Mouse (Mus musculus): Measurements from ENCODE around the gene Zzef1.
"Not testable (repeated sequence)": the region's sequence is repeated elsewhere in the genome, so short reads cannot be mapped to it uniquely, and the experiment has no call there.

Gene Zzef1

DNA sequence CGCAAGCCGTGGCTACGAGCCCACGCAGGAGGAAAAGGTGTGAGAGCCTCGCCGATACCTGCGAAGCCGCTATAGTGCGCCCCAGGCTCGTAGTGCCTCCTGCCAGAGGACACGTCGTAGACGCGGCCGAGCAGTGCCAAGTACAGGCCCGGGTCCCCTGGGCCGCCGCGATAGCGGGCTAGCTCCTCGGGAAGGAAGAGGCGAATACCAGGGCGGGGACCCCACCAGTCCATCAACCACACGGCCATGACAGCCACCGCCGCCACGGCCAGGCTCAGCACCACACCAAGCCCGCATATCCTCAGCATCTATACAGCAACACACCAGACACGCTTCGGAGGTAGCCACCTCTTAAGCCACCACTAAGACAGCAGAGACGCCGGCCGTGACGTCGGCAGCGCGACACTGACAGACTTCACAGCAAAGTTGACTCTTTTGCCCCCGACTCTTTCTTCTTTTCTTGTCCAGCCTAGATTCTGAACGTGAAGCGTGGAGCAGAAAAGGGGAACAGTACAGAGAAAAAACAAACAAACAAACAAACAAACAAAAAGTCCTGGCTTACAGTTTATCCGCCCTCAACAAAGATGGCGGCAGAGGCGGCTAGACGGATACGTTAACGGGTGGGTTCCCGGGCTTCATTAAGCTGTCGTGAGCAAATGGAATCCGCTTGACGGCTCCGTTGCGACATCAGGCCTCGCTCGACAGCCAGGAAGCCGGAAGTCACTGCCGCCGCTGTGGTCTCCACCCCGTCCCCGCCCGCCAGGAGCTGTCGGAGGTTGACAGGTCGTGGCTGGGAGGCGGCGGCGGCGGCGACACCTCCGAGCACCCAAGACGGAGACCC lies at the start of gene Zzef1, which contains the start of gene Cyb5d2:
TSS of gene Zzef1 (plus strand) at position 772 of the 841 bp plus-strand sequence.
TSS of gene Cyb5d2 (minus strand) at position 688 of the 841 bp plus-strand sequence.
- DNase-seq (ENCODE audit: low spot score in 2 of 2) = peak; percentile 95 to 97

DNA sequence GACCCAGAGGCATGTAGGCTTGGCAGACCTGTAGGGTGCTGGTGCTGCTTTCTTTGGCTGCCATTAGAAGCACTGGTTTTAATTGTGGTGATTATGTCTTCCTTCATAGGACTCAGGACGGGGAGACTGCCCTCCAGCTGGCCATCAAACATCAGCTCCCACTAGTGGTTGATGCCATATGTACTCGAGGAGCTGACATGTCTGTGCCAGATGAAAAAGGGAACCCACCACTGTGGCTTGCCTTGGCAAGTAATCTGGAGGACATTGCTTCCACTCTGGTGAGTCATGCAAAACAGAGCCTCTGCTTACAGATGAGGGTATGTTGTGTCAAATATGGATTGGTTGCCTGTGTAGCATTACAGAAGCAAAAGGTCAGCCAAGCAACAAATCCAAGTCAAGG lies 44.1 kb upstream of the Zzef1 start:
- DNase-seq (ENCODE audit: low spot score in 2 of 2) = no peak

DNA sequence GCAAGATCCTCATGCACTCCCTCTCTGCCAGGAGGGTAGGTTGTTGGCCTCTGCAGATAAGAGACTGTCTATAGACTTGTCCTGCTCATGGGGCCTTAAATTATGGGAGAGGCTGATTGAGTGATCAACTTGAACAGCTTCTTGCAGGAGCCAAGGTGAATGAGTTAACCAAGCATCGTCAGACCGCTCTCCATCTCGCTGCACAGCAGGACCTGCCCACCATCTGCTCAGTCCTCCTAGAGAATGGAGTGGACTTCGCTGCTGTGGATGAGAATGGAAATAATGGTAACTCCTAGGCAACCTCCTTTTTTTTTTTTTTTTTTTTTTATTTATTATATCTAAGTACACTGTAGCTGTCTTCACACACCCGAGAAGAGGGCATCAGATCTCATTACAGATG lies 37.7 kb upstream of the Zzef1 start:
- no peak for DNase-seq (ENCODE audit: low spot score in 2 of 2)

DNA sequence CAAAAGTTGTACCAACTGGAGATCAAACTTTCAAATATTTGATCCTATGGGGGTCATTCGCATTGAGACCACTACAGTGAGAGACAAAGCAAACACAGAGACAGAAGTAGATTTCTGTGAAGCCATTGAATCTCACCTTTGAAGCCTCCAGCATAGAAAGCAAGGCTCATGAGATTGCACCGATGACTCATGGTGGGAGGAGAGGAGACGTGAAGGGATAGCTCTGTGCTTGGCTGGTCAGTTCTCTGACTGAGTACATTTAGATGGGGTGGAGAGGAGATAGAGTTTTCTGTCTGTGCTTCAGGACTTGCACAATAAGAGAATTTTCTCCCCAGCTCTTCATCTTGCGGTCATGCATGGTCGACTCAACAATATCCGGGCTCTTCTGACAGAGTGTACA lies 36.4 kb upstream of the Zzef1 start:
- no peak for DNase-seq (ENCODE audit: low spot score in 2 of 2)

DNA sequence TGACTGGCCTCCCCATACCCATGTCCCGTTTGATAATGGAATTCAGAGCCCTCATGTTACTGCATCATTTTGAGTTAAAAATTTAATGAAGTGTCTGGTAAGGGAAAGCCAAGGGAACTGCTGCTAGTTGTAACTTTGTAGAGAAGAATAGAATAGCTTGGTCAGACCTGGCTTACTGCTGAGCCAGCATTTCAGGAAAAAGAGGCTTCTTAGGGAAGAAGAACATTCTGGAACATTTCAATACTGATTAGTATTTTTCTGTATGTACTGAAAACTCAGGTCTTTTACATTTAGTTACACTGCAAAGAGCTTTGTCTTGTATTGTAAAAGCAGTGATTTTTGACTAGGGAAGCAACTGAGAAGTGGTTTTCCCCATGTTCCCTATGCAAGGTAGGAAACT lies 35.2 kb upstream of the Zzef1 start:
- DNase-seq (ENCODE audit: low spot score in 2 of 2) = no peak

DNA sequence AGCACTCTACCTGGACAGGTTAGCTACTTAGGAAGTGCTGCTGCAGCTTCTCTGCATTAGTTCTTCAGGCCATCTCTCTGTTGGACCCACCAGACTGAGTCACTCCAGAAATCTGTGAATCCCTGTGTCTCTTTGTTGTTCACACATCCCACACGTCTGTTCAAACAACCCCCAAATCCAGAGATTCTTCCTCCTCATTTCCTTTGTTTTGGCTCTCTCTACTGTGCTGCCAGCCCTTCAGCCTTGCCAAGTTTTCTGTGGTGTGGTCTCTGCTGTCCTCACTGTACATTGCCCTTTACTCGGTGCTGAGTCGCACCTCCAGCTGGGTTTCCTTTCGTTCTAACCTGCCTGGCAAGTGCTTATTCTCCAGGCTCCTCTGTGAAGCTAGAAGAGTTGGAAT lies 31.8 kb upstream of the Zzef1 start:
- peak; percentile 20 to 32 for DNase-seq (ENCODE audit: low spot score in 2 of 2)

DNA sequence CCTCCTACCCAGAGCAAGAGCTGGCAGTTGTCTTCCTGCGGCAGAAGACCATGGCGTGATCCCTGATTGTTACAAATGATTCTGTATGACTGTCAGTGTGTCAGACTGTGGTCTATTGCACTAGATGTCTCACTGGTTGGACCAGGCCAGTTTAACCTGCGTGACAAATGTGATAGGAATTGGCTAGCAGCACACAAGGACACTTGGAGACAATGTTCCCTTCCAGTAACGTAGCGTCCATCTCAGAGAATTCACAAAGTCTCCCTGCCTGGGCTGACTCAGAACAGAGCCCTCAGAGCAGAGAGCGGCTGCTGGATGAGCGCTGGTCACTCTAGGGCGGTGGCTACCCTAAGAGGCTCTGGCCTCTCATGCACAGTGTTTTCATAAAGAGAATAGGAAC lies 28.3 kb upstream of the Zzef1 start:
- no peak for DNase-seq (ENCODE audit: low spot score in 2 of 2)

DNA sequence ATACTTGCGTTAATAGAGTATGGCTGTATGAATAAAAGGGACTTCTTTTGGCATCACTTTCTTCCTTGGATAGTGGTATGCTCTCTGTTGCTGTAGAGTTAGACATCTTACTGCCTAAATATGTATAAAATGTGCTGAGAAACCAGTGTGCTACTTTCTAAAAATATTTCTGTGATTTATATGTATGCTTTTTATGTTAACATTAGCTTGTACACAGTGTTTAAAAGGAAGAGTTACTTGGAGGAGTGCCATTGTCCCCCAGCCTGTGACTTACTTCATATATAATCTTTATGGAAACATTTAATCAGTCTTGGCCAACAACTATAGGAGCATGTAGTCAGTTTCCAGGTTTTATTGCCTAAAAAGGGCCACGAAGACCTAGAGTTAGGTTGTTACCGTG lies 27.0 kb upstream of the Zzef1 start:
- DNase-seq (ENCODE audit: low spot score in 2 of 2) = no peak

DNA sequence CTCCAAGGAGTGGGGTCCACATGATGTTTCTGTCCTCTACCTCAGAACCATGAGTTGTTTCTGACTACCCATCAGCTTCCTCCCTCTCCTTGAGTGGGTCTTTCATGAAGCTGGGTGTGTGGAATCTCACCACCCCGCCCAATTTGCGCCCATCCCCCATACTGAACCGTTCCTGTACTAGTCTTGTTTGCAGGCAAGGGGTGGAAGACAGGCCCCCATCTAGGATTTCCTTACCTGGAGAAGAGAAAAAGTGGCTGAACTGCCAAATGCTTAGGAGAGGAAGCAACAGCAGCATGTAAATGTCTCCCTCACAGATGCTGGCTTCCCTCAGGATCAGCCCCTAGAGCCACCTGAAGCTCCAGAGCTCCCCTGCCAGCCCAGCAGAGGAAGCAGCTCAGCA lies 25.7 kb upstream of the Zzef1 start:
- DNase-seq (ENCODE audit: low spot score in 2 of 2) = no peak

DNA sequence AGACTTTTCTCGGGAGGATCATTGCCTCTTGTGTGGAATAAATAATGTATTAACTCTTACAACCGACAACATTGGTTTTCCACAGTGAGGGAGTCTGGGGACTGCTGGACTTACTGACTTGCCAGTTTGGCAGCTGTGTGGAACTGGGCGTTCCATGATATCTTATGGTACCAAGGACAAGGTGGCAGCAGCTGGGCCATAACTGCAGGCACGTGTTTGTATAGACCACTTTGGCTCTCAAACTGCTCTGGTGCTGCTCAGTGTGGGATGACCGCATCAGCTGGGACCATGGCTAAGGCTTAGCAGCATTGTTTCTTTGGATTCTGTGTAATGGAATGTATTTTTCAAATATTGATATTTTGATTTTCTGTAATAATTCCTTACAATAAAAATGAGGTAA lies 25.2 kb upstream of the Zzef1 start:
- no peak for DNase-seq (ENCODE audit: low spot score in 2 of 2)

DNA sequence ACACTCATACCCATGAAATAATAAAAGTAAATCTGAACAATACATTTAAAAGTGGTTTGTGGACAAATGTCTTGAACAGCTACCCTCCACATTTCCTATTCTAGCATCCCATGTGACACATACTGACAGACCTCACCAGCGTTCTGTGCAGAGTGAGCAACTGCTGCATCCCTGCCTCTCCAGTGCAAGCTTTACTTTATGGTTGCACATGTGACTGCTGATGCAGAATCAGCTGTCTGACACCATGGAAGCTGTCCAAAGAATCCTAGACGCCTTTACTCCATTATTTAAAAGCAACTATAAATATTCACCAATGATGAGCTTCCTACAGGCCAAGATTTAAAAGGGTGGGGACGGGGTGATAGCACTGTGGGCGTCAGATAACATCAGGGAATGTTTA lies 24.6 kb upstream of the Zzef1 start:
- no peak for DNase-seq (ENCODE audit: low spot score in 2 of 2)

DNA sequence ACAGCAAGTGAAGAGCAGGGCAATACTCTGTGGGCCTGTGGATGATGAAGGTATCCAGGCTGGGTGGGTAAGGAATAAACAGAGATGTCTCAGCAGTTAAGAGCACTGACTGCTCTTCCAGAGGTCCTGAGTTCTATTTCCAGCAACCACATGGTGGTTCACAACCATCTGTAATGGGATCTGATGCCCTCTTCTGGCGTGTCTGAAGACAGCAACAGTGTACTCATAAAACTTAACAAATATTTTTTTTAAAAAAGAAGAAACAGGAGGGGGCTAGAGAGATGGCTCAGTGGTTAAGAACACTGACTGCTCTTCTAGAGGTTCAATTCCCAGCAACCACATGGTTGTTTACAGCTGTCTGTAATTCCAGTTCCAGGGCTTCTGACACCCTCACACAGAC lies 23.4 kb upstream of the Zzef1 start:
- not testable (repeated sequence) for DNase-seq (ENCODE audit: low spot score in 2 of 2)

DNA sequence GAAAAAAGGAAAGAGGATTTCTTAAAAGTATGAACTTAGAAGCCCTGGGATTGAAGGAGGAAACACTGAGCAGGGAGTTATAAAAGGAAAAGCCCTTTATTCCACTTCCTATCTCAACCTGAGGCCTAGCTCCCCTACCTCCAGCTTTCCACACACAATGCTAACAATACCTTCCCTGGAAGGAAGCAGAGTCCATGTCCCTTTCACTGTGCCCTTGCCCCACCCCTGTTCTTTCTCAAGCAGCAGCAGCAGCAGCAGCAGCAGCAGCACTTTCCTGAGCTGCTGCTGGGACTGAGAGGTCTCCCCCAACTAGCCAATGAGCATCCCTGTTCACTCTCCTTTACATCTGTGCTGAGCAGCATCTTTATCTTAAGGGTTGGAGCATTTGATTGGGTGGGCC lies 17.1 kb upstream of the Zzef1 start:
- no peak for DNase-seq (ENCODE audit: low spot score in 2 of 2)

DNA sequence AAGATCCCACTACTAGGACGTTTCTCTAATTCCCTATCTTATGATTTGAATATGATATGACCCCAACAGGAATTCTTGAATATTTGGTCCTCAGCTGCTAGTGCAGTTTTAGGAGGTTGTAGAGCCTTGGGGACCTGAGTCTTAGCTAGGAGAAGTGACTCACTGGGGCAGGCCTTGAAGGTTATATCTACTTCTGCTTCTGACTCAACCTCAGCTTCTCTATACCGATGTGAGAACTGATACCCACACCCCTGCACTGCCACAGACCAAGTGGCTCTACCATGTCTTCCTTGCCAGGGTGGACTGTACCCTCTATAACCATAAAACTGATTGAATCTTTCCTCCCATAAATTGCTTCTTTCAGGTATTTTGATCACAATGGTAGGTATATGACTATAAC lies 13.9 kb upstream of the Zzef1 start:
- no peak for DNase-seq (ENCODE audit: low spot score in 2 of 2)

DNA sequence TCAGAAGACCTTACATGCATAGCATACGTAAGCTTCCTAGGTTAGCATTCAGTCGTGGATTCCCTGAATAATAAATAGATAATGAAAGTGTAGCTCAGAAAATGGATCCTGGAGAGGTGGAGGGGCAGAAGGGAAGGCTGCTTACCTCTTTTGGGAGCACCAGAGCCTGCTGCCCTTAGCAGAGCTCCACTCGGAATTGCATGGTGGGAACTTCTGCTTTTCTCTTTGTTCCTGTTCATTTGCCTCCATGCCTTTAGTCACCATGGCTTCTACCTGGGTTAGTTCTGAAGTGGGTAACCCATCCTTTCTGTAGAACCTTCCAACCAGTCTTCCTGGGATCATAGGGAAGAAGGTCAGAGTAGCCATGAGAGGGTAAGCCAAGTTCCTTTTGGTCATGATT lies 13.5 kb upstream of the Zzef1 start:
- DNase-seq (ENCODE audit: low spot score in 2 of 2) = no peak

DNA sequence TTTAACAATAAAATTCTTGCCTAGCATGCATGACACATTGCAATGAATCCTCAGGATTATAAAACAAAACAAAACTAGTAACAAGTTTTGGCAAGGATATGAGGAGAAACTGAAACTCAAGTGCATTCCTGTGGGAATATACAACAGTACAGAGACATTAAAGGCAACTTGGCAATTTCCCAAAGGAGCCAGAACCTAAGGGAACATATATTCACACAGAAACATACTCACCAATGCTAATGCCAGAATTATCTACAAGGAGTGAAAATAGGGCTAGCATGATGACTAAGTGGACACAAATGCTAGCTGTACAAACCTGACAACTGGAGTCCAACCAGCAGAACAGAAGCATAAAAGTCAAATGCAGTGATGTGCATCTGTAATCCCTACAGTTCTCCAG lies 4.0 kb upstream of the Zzef1 start:
- DNase-seq (ENCODE audit: low spot score in 2 of 2) = no peak

DNA sequence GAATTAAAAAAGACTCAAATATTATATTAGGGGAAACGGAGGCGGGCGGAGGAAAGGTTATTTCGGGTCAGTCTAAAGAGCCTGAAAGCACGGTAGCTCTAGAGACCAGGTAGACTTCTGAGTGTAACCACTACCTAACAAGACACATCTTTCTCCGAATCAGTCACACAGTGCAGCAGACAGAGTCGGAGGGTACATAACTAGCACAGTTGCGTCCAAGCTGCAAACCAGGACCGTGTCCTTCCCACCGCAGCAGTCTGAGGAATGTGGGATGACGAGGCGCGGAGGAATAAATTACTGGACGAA lies 924 bp upstream of the Zzef1 start:
- DNase-seq (ENCODE audit: low spot score in 2 of 2) = no peak

DNA sequence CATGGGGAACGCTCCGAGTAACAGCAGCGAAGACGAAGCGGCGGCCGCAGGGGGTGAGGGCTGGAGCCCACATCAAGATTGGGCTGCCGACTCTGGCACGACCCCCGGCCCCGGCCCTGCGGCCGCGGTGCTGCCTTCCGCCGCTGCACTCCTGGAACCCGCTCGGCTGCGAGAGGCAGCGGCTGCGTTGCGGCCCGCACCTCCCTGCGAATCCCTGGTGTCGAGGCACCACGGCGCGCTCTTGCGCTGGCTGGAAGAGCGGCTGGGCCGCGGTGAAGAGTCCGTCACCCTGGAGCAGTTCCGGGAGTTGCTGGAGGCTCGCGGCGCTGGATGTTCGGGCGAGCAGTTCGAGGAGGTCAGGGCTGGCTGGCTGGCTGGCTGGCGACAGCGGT lies 266 bp downstream of the Zzef1 start:
- DNase-seq (ENCODE audit: low spot score in 2 of 2) = no peak

DNA sequence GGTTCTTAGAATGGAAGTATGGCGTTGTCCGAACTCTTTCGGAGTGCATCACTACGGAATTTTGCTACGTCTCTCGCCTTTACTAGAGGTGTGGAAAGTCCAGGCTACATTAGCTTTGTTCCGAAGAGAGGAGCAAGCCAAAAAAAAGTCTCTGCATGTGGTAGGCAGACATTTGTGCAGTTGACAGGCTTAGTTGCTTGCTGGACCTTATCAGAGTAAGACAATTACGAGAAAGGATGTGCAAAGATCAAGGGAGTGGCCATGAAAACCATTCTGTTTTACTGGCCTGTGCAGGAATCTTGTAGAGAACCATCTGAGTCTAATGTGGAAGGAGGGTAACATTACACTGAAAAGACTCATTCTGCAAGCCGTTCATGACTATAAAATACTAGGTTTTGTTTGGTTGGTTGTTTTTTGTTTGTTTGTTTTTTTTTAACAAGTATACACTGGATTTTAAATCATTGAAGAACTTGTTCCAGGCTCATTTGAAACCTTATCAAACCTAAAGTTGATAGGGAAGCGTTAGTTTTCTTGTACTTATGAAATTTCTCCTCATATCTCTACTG lies 830 bp downstream of the Zzef1 start:
- DNase-seq (ENCODE audit: low spot score in 2 of 2) = no peak

DNA sequence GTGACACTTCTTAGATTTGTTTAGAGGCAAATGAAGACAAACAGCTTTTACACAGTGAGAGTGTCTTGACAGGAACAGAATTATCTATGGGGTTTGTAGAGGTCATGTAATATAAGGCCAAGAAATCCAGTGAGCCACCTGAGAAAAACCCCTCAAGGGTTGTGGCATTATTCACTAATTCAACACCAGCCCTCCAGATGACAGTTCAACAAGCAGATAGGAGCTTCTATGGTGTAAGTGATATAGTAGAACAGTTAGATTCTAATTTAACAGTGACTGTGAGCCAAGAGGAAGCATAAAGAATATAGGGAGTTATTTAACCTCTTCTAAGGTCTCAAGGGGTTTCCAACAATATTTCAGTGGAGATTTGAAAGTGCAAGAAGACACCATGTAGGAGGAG lies 2.1 kb downstream of the Zzef1 start:
- no peak for DNase-seq (ENCODE audit: low spot score in 2 of 2)

DNA sequence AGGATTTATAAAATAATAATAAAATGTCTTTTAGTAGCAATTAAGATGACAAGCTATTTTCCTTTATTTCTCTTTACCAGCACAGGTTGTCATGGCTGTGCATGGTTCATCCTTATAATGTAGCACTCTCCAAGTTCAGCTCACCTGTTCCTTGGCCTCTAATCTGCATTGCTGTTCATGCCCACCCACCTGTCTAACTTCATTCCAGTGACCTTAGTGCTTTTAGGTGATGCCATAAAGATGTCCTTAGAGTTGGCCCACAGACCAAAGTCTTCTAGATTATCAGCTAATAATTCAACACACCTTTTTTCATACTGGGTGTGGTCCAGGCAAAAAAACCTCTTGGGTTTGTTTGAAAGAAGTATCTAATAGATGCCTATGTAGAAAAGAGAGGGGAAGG lies 5.2 kb downstream of the Zzef1 start:
- no peak for DNase-seq (ENCODE audit: low spot score in 2 of 2)

DNA sequence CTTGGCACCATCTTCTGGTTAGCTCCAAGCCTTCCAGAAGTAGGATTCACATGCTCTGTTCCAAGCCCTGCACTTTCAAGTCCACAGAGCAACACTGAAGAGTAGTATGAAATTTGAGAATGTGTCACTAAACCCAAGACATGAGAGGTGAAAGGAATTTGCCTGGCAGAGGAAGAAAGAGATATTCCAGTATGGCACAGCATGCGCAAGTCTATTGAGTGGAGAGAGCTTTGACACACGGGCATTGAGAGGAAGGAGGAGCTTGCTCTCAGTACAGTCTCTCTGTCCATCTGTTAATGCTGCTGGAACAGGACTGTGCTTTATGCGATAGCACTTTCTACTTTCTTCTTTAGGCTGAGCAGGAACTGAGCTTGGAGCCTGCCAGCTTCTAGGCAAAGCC lies 7.0 kb downstream of the Zzef1 start:
- DNase-seq (ENCODE audit: low spot score in 2 of 2) = no peak

DNA sequence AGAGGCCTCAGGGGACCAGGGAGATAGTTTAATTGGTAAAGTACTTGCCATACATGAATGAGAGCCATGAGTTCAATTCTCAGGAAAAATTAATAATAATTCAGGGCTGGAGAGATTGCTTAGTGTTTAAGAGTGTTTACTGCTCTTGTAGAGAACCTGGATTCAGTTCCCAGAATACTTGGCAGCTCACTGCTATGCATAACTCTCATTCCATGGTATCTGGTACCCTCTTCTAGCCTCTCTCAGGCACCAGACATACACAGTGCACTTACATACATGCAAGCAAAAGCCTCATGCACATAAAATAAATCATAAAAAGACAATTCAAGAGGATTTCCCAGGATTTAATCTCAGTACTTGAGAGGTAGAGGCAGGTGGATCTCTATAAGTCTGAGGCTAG lies 8.6 kb downstream of the Zzef1 start:
- no peak for DNase-seq (ENCODE audit: low spot score in 2 of 2)

DNA sequence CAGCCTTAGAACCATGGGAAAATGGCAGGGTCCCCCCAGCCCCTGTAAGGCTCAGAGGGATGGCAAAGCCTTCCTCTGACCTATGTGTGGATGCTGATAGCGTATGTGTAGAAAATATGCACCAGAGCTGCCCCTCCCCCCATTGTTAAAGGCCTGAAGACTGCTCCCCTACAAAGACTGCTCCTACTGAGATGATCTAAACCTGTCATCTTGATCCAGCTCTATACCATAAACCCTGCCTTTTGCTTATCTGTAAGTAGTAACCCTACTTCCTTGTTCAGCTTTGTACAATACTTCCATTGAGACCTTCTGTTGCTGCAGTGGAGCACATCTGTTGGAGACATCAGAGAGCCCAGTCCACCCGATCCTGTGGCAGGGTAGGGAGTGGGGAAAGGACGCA lies 9.2 kb downstream of the Zzef1 start:
- DNase-seq (ENCODE audit: low spot score in 2 of 2) = no peak
